31 mouse cellular contexts compared by ENCODE assay signal in genomic region chr10:52287852-52288533, GRCm38 (mm10). TPM values are rescaled to one million over a fixed set of nuclear protein-coding genes. Genes with fewer than 3 reads are reported as not detected.
DNase-seq lines count a peak whose midpoint lies in the region; ATAC-seq and TF ChIP-seq lines count a peak whose summit lies in the region.
"Had no signal": no experiment of that assay in that cellular context is flagged by ENCODE, and none has a peak within 500 bp of the region (broad histone marks: within the 10 kb centered on the region; RNA-seq: fewer than 3 reads in every experiment).

No protein-coding gene starts in this region.

- H3K4me2 ChIP-seq in midbrain, embryonic 13.5 days (replicated peaks) = no peak overlapping the region
- H3K4me2 ChIP-seq in midbrain, embryonic 16.5 days (ENCODE audit: low read length) = no peak overlapping the region
- no peak overlapping the region for H3K4me2 ChIP-seq in forebrain, embryonic 13.5 days
- no peak overlapping the region for H3K4me2 ChIP-seq in forebrain, postnatal 0 days (ENCODE audit: low read depth)
- no peak overlapping the region for H3K4me2 ChIP-seq in neural tube, embryonic 14.5 days (ENCODE audit: low read depth, low read length)
- H3K4me2 ChIP-seq: intestine, embryonic 15.5 days; limb, embryonic 13.5 days; liver, embryonic 12.5 days; midbrain, embryonic 11.5 days; stomach, embryonic 15.5 days had no signal

- 74% methylated on average over 5 of the region's 5 CpGs for WGBS in midbrain, embryonic 13.5 days
- WGBS in midbrain, embryonic 16.5 days = 62% methylated on average over 5 of the region's 5 CpGs
- WGBS in forebrain, embryonic 13.5 days = 46% methylated on average over 5 of the region's 5 CpGs
- 32% methylated on average over 5 of the region's 5 CpGs for WGBS in forebrain, postnatal 0 days
- WGBS in neural tube, embryonic 14.5 days = 19% methylated on average over 5 of the region's 5 CpGs

- H3K4me1 ChIP-seq in midbrain, embryonic 13.5 days (replicated peaks) = 0 out of 2 replicates have a peak, but pooled peaks cover 4% of the 10 kb centered on the region
- H3K4me1 ChIP-seq in midbrain, embryonic 16.5 days (ENCODE audit: control insufficient read depth, insufficient read depth, low read length) = no peaks in the 10 kb centered on the region
- peaks cover 10% of the 10 kb centered on the region for H3K4me1 ChIP-seq in forebrain, embryonic 13.5 days
- no peaks in the 10 kb centered on the region for H3K4me1 ChIP-seq in forebrain, postnatal 0 days (ENCODE audit: insufficient read depth)
- no peaks in the 10 kb centered on the region for H3K4me1 ChIP-seq in neural tube, embryonic 14.5 days (ENCODE audit: control insufficient read depth, insufficient read depth, low read length)
- H3K4me1 ChIP-seq: embryonic facial prominence, embryonic 10.5 days; intestine, embryonic 15.5 days; limb, embryonic 13.5 days; stomach, embryonic 15.5 days had no signal

- no peaks in the 10 kb centered on the region for H3K27me3 ChIP-seq in midbrain, embryonic 13.5 days
- H3K27me3 ChIP-seq in midbrain, embryonic 16.5 days (ENCODE audit: control insufficient read depth, insufficient read depth, low read depth, low read length) = no peaks in the 10 kb centered on the region
- no peaks in the 10 kb centered on the region for H3K27me3 ChIP-seq in forebrain, embryonic 13.5 days
- H3K27me3 ChIP-seq in forebrain, postnatal 0 days (ENCODE audit: insufficient read depth, low read length) = no peaks in the 10 kb centered on the region
- no peaks in the 10 kb centered on the region for H3K27me3 ChIP-seq in neural tube, embryonic 14.5 days (ENCODE audit: control insufficient read depth, insufficient read depth, low read length)
- H3K27me3 ChIP-seq: CH12.LX; intestine, embryonic 15.5 days; limb, embryonic 13.5 days; liver, embryonic 12.5 days; Patski; stomach, embryonic 15.5 days had no signal

- no peak overlapping the region for H3K4me3 ChIP-seq in midbrain, embryonic 13.5 days (replicated peaks)
- no peak overlapping the region for H3K4me3 ChIP-seq in midbrain, embryonic 16.5 days (ENCODE audit: low read depth, low read length)
- H3K4me3 ChIP-seq in forebrain, embryonic 13.5 days = no peak overlapping the region
- no peak overlapping the region for H3K4me3 ChIP-seq in forebrain, postnatal 0 days (ENCODE audit: low read depth, low read length)
- H3K4me3 ChIP-seq in neural tube, embryonic 14.5 days (ENCODE audit: low read depth, low read length) = no peak overlapping the region
- H3K4me3 ChIP-seq: embryonic facial prominence, embryonic 10.5 days; heart, embryonic 10.5 days; intestine, embryonic 15.5 days; limb, embryonic 13.5 days; liver, embryonic 12.5 days; myocyte; stomach, embryonic 15.5 days had no signal

- H3K9ac ChIP-seq in midbrain, embryonic 13.5 days (replicated peaks) = no peak overlapping the region
- H3K9ac ChIP-seq in midbrain, embryonic 16.5 days (ENCODE audit: low read depth, low read length) = no peak overlapping the region
- H3K9ac ChIP-seq in forebrain, embryonic 13.5 days = no peak overlapping the region
- H3K9ac ChIP-seq in forebrain, postnatal 0 days = no peak overlapping the region
- no peak overlapping the region for H3K9ac ChIP-seq in neural tube, embryonic 14.5 days (replicated peaks; ENCODE audit: low read depth, low read length)
- H3K9ac ChIP-seq: intestine, embryonic 15.5 days; limb, embryonic 13.5 days; liver, embryonic 12.5 days; stomach, embryonic 15.5 days had no signal

- no peak for TF ChIP-seq CTCF in forebrain, postnatal 0 days (IDR thresholded peaks at IDR 0.05; ENCODE audit: low read depth)

- no peak for DNase-seq in forebrain, postnatal 0 days
- no peak for DNase-seq in frontal cortex, adult 2 months (ENCODE audit: extremely low spot score in 1 of 2, low spot score in 1 of 2)
- DNase-seq in layer of hippocampus, adult 18-20 months (ENCODE audit: low spot score in 2 of 2) = no peak
- DNase-seq: adrenal gland, postnatal 36 days; B cell, adult 2 months; cerebellum, adult 11 months; cerebellum, adult 9-11 months; gastrocnemius, postnatal 36 days; kidney, postnatal 25 days; lung, adult 18-20 months; lung, postnatal 10 days; right cerebral cortex, adult 18-20 months; right cerebral cortex, postnatal 4 days; thymus, adult 18-20 months; thymus, postnatal 36 days had no signal

- H3K27ac ChIP-seq in midbrain, embryonic 13.5 days = no peak overlapping the region
- H3K27ac ChIP-seq in midbrain, embryonic 16.5 days (ENCODE audit: low read length) = no peak overlapping the region
- H3K27ac ChIP-seq in forebrain, embryonic 13.5 days = no peak overlapping the region
- H3K27ac ChIP-seq in forebrain, postnatal 0 days (ENCODE audit: low read depth, low read length) = no peak overlapping the region
- 0 out of 2 replicates have a peak overlapping the region, but pooled peaks have one; percentile 12 for H3K27ac ChIP-seq in neural tube, embryonic 14.5 days (ENCODE audit: low read depth, low read length)
- H3K27ac ChIP-seq: embryonic facial prominence, embryonic 10.5 days; heart, embryonic 10.5 days; intestine, embryonic 15.5 days; limb, embryonic 13.5 days; liver, embryonic 12.5 days; stomach, embryonic 15.5 days had no signal

- H3K9me3 ChIP-seq in midbrain, embryonic 13.5 days = no peaks in the 10 kb centered on the region
- no peaks in the 10 kb centered on the region for H3K9me3 ChIP-seq in midbrain, embryonic 16.5 days (replicated peaks; ENCODE audit: control insufficient read depth, low read length, poor library complexity, severe bottlenecking)
- H3K9me3 ChIP-seq in forebrain, embryonic 13.5 days (replicated peaks) = no peaks in the 10 kb centered on the region
- no peaks in the 10 kb centered on the region for H3K9me3 ChIP-seq in forebrain, postnatal 0 days (ENCODE audit: low read length)
- no peaks in the 10 kb centered on the region for H3K9me3 ChIP-seq in neural tube, embryonic 14.5 days (ENCODE audit: control insufficient read depth, low read length)
- H3K9me3 ChIP-seq: embryonic facial prominence, embryonic 10.5 days; G1E; heart, embryonic 10.5 days; intestine, embryonic 15.5 days; limb, embryonic 13.5 days; liver, embryonic 12.5 days; stomach, embryonic 15.5 days had no signal

- ATAC-seq in midbrain, embryonic 13.5 days = 0 out of 2 replicates have a peak, but pooled peaks have one; percentile 40
- no peak for ATAC-seq in midbrain, embryonic 16.5 days
- peak; percentile 60 for ATAC-seq in forebrain, embryonic 13.5 days
- peak; percentile 55; the same call in 1 of the 2 replicates for ATAC-seq in forebrain, postnatal 0 days
- peak; percentile 62; the same call in 1 of the 2 replicates for ATAC-seq in neural tube, embryonic 14.5 days (ENCODE audit: low read depth)
- ATAC-seq: intestine, embryonic 15.5 days; liver, embryonic 12.5 days; Patski had no signal

- no peaks in the 10 kb centered on the region for H3K36me3 ChIP-seq in midbrain, embryonic 13.5 days
- H3K36me3 ChIP-seq in midbrain, embryonic 16.5 days (ENCODE audit: control insufficient read depth, insufficient read depth, low read length) = no peaks in the 10 kb centered on the region
- no peaks in the 10 kb centered on the region for H3K36me3 ChIP-seq in forebrain, embryonic 13.5 days (ENCODE audit: poor library complexity, severe bottlenecking)
- no peaks in the 10 kb centered on the region for H3K36me3 ChIP-seq in forebrain, postnatal 0 days (ENCODE audit: insufficient read depth)
- no peaks in the 10 kb centered on the region for H3K36me3 ChIP-seq in neural tube, embryonic 14.5 days (ENCODE audit: control insufficient read depth, insufficient read depth, low read length)
- H3K36me3 ChIP-seq: G1E; intestine, embryonic 15.5 days; limb, embryonic 13.5 days; stomach, embryonic 15.5 days had no signal

RNA-seq across cellular contexts. Expression of gene Dcbld1, which starts 54.6 kb away (rescaled TPM):
- 14.6 and 15.8 TPM in 2 replicates for polyA plus RNA-seq in midbrain, embryonic 13.5 days (2015; fragmentation: Nextera tagmentation; extraction: Ambion mirVana)
- polyA plus RNA-seq in midbrain, embryonic 16.5 days (2015; fragmentation: Nextera tagmentation; extraction: Ambion mirVana) = 18.7 and 20.4 TPM in 2 replicates
- 21.8 and 22.7 TPM in 2 replicates for polyA plus RNA-seq in forebrain, embryonic 13.5 days (2015; fragmentation: Nextera tagmentation; extraction: Ambion mirVana)
- total RNA-seq in forebrain, postnatal 0 days (2014; rRNA removed) = 8.8 and 11.3 TPM in 2 replicates
- 15.8 and 19.1 TPM in 2 replicates for polyA plus RNA-seq in forebrain, postnatal 0 days (2015; fragmentation: Nextera tagmentation; extraction: Ambion mirVana)
- 28.9 and 36.0 TPM in 2 replicates for polyA plus RNA-seq in neural tube, embryonic 14.5 days (2014; fragmentation: Nextera tagmentation; extraction: Ambion mirVana)
- polyA plus RNA-seq in frontal cortex, adult 2 months (2012; rRNA removed) = 6.6 TPM in 2 replicates
- 1 to 10 TPM; 5.7 to 6.4 TPM for total RNA-seq in layer of hippocampus, adult 18-20 months (2021)
- total RNA-seq: common myeloid progenitor, adult 5-6 weeks had no signal
- polyA plus RNA-seq: G1E had no signal
